Mouse (Mus musculus) ES-Bruce4 (cell line): ENCODE data around the gene Grip2. TPM values are rescaled to one million over a fixed set of nuclear protein-coding genes. Genes with fewer than 3 reads are reported as not detected.

Experiments used
- H3K27ac ChIP-seq: 2 replicates; pipeline ENCODE4 v1.5.1; 2012; ENCODE audit warnings: low read length, inconsistent platforms; ENCODE audit not compliant: insufficient read depth
- H3K27me3 ChIP-seq: 2 replicates; pipeline ENCODE4 v1.6.1; 2012; ENCODE audit warnings: mild to moderate bottlenecking, low read length, inconsistent platforms; ENCODE audit not compliant: control insufficient read depth, poor library complexity, insufficient read depth, severe bottlenecking
- H3K36me3 ChIP-seq: 2 replicates; pipeline ENCODE4 v1.6.1; 2012; ENCODE audit warnings: inconsistent platforms, mild to moderate bottlenecking, low read length, moderate library complexity; ENCODE audit not compliant: control insufficient read depth, poor library complexity, insufficient read depth, severe bottlenecking
- H3K4me1 ChIP-seq: one replicate; pipeline ENCODE4 v1.8.1; 2011; ENCODE audit warnings: low read length; ENCODE audit not compliant: control insufficient read depth, insufficient read depth
- H3K4me3 ChIP-seq: 2 replicates; pipeline ENCODE4 v1.5.1; 2011; ENCODE audit warnings: low read depth, mild to moderate bottlenecking, low read length
- H3K9ac ChIP-seq: 2 replicates; pipeline ENCODE4 v1.6.1; 2012; ENCODE audit warnings: low read depth, mild to moderate bottlenecking, inconsistent platforms; ENCODE audit not compliant: poor library complexity, severe bottlenecking
- H3K9me3 ChIP-seq: replicated peaks from 2 replicates; pipeline ENCODE4 v1.6.1; 2012; ENCODE audit warnings: mild to moderate bottlenecking, low read length, inconsistent platforms; ENCODE audit not compliant: control insufficient read depth, poor library complexity, insufficient read depth, severe bottlenecking
- CTCF ChIP-seq: IDR thresholded peaks from one replicate; pipeline ENCODE4 v1.8.1; 2011; ENCODE audit warnings: low read depth, low read length
- EP300 ChIP-seq: IDR thresholded peaks from 2 replicates; pipeline ENCODE4 v1.6.1; 2011; ENCODE audit warnings: low read depth, low read length; ENCODE audit not compliant: insufficient read depth
- POLR2A ChIP-seq: IDR thresholded peaks from one replicate; pipeline ENCODE4 v1.8.1; 2011; ENCODE audit warnings: low read length; ENCODE audit not compliant: insufficient read depth
- polyA plus RNA-seq: library from polyadenylated mRNA; stranded (reverse); fragments of >200 nt; gene quantifications from 2 replicates; pipeline ENCODE4 v1.2.4, GENCODE M21; 2011; ENCODE audit warnings: low read depth; ENCODE audit not compliant: missing spikeins, insufficient read depth, insufficient read length

The Grip2 gene
- polyA plus RNA-seq, 1 experiment, result 0.46 TPM

DNA sequence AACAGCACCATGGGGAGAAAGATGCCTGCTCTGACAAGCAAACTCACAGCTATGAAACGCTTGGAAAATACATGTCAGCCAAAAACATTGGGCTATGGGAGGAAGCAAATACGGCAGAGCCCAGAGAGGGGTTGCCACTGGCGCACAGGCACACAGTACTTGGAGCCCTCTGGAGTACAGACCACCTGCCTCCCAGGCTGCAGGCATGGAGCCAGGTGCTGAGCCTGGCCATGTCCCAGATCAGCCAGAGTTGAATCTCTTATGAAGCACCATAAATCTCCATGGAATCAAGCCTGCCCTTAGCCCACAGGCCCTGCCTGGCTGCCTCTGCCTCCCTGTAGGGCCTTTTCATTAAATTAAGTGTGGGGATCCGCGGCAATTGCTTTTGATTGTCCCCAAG is 876 bp upstream of the Grip2 start:
- no peaks in the 10 kb centered on the region for H3K9me3 ChIP-seq
- TF ChIP-seq POLR2A (no peak), CTCF (no peak), EP300 (no peak)
- H3K9ac ChIP-seq, result no peak overlapping the region
- no peaks in the 10 kb centered on the region for H3K4me1 ChIP-seq
- H3K4me3 ChIP-seq, result no peak overlapping the region
- no peak overlapping the region for H3K27ac ChIP-seq
- no peaks in the 10 kb centered on the region for H3K36me3 ChIP-seq
- no peaks in the 10 kb centered on the region for H3K27me3 ChIP-seq

DNA sequence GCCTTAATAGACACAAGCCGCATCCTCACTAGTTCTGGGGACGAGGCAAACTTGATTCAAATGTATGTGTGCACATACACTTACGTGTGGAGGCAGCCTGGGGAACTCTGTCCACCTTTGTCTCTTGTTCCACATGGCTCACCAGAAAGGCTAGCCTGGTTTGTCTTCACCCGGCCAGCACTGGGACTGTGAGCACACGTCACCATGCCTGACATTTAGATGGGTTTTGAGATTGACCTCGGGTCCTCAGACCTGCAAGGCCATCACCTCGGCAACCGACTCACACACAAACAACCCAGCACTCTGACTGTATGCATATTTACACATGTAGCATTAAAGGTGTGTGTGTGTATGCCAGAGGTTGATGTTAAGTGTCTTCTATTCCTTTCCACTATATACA is 8.8 kb downstream of the Grip2 start:
- Histone ChIP-seq H3K4me3 (no peak overlapping the region), H3K4me1 (no peaks in the 10 kb centered on the region), H3K27ac (no peak overlapping the region), H3K36me3 (no peaks in the 10 kb centered on the region), H3K9ac (no peak overlapping the region), H3K27me3 (no peaks in the 10 kb centered on the region), H3K9me3 (no peaks in the 10 kb centered on the region; the same call in 1 of the 2 replicates)
- TF ChIP-seq POLR2A (no peak), CTCF (no peak), EP300 (no peak)

- Histone ChIP-seq H3K36me3 (no peaks in the 10 kb centered on the region), H3K27me3 (no peaks in the 10 kb centered on the region), H3K27ac (no peak overlapping the region), H3K9me3 (no peaks in the 10 kb centered on the region), H3K4me3 (no peak overlapping the region), H3K4me1 (no peaks in the 10 kb centered on the region), H3K9ac (no peak overlapping the region)
- TF ChIP-seq POLR2A (no peak), EP300 (no peak)
Measured at GRCm38 (mm10) chr6:91815976-91816375, 11.1 kb downstream of the Grip2 start.

DNA sequence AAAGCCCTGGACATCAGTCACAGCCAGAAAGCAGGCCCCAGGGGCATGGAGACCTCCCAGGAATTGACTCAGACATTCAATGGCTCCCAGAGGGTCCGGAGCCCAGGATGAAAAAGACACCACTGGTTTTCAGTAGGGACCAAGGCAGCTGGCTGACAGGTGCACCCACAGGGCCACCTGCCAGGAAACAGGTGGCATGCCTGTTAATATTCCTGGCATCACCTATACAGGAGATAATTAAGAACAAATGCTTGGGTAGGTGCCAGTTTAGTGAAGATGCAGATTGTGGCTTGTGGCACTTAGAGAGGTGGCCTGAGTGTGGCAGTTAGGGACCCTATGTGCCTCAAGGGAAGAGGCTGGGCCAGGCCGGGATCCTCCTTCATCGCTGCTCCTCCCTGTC is 13.4 kb downstream of the Grip2 start:
- Histone ChIP-seq H3K36me3 (no peaks in the 10 kb centered on the region), H3K27me3 (no peaks in the 10 kb centered on the region), H3K4me3 (no peak overlapping the region), H3K4me1 (no peaks in the 10 kb centered on the region), H3K9ac (no peak overlapping the region), H3K9me3 (no peaks in the 10 kb centered on the region), H3K27ac (no peak overlapping the region)
- TF ChIP-seq POLR2A (no peak), EP300 (no peak), CTCF (no peak)

GRCm38 (mm10) chr6:91810007-91810406 is 17.0 kb downstream of the Grip2 start:
- H3K9me3 ChIP-seq, result no peaks in the 10 kb centered on the region
- H3K27ac ChIP-seq, result no peak overlapping the region
- no peak overlapping the region for H3K9ac ChIP-seq
- H3K4me3 ChIP-seq, result no peak overlapping the region
- H3K36me3 ChIP-seq, result no peaks in the 10 kb centered on the region
- no peak for TF ChIP-seq EP300
- no peak for TF ChIP-seq POLR2A
- no peak for TF ChIP-seq CTCF
- no peaks in the 10 kb centered on the region for H3K27me3 ChIP-seq
- no peaks in the 10 kb centered on the region for H3K4me1 ChIP-seq

DNA sequence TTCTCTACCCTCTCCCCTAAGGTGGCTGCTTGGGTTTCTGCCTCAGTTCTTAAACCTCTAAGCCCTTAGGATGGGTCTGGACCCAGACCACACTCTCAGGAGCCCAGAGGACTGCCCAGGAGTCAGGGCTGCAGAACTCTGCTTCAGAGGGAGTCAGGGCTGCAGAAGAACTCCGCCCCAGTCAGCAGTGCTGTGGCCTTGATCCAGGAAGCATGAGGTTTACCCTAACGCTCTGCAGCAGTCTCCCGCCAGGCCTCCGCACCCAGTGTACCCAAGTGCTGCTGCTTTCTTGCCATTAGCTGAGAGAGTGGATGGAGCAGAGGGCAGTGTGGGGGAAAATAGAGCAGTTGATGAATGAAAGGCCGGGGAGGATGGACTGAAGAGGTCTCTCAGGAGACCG is 19.0 kb downstream of the Grip2 start:
- TF ChIP-seq POLR2A (no peak), CTCF (no peak), EP300 (no peak)
- no peak overlapping the region for H3K9ac ChIP-seq
- H3K27me3 ChIP-seq, result no peaks in the 10 kb centered on the region
- no peaks in the 10 kb centered on the region for H3K4me1 ChIP-seq
- no peak overlapping the region for H3K27ac ChIP-seq
- H3K9me3 ChIP-seq, result no peaks in the 10 kb centered on the region
- no peak overlapping the region for H3K4me3 ChIP-seq
- H3K36me3 ChIP-seq, result no peaks in the 10 kb centered on the region
